Mouse (Mus musculus) kidney, postnatal 0 days (tissue): ENCODE data around the gene Atp5j. TPM values are rescaled to one million over a fixed set of nuclear protein-coding genes. Genes with fewer than 3 reads are reported as not detected.

Source experiments
- ATAC-seq: fragments of 200-750 bp; cut with Nextera tagmentation; replicated peaks from 2 replicates; pipeline ENCODE4 v1.8.0; 2017; ENCODE audit warnings: low read depth, moderate number of reproducible peaks, moderate TSS enrichment, moderate library complexity; ENCODE audit not compliant: low FRiP score
- DNase-seq: peaks from one replicate; pipeline ENCODE4 v3.0.0-alpha.2; 2016; ENCODE audit warnings: low spot score
- H3K27ac ChIP-seq: fragments of 300-500 bp; sonication (generic); 2 replicates; pipeline ENCODE4 v1.5.1; 2014; ENCODE audit warnings: mild to moderate bottlenecking
- H3K27me3 ChIP-seq: fragments of 300-500 bp; sonication (generic); 2 replicates; pipeline ENCODE4 v1.6.1; 2014; ENCODE audit warnings: low read length, mixed read lengths; ENCODE audit not compliant: insufficient read depth
- H3K36me3 ChIP-seq: fragments of 300-500 bp; sonication (generic); 2 replicates; pipeline ENCODE4 v1.6.1; 2014; ENCODE audit warnings: low read length, mixed read lengths; ENCODE audit not compliant: insufficient read depth
- H3K4me1 ChIP-seq: fragments of 300-500 bp; sonication (generic); replicated peaks from 2 replicates; pipeline ENCODE4 v1.6.1; 2014; ENCODE audit warnings: antibody characterized with exemption, low read length, mixed read lengths; ENCODE audit not compliant: insufficient read depth
- H3K4me2 ChIP-seq: fragments of 300-500 bp; sonication (generic); 2 replicates; pipeline ENCODE4 v1.6.1; 2014; ENCODE audit warnings: mild to moderate bottlenecking, low read length, moderate library complexity, mixed read lengths
- H3K4me3 ChIP-seq: fragments of 300-500 bp; sonication (generic); replicated peaks from 2 replicates; pipeline ENCODE4 v1.5.1; 2014; ENCODE audit warnings: low read depth, low read length
- H3K9ac ChIP-seq: fragments of 300-500 bp; sonication (generic); 2 replicates; pipeline ENCODE4 v1.6.1; 2014; ENCODE audit warnings: low read depth, low read length
- H3K9me3 ChIP-seq: fragments of 300-500 bp; sonication (generic); replicated peaks from 2 replicates; pipeline ENCODE4 v1.6.1; 2016; ENCODE audit warnings: low read length, inconsistent platforms, mixed read lengths
- CTCF ChIP-seq: IDR thresholded peaks from 2 replicates; pipeline ENCODE4 v1.5.1; 2016; ENCODE audit warnings: antibody characterized with exemption, low read depth, mild to moderate bottlenecking, moderate library complexity
- WGBS: fragments of 180-500 bp; shearing (Covaris S2); extraction: QIAGEN DNeasy Blood & Tissue Kit; methylation state at CpG from one replicate; pipeline ENCODE4 v1.1.7; 2014; 5-methylcytosine and 5-hydroxymethylcytosine counted together
- polyA plus RNA-seq: library from polyadenylated mRNA; unstranded; fragments of >200 nt; fragmentation: Nextera tagmentation; extraction: Ambion mirVana; gene quantifications from 2 replicates; pipeline ENCODE4 v1.2.1, GENCODE M21; 2015

Atp5j gene
- polyA plus RNA-seq, 1 experiment from 2014 or later: 1,607 TPM

DNA sequence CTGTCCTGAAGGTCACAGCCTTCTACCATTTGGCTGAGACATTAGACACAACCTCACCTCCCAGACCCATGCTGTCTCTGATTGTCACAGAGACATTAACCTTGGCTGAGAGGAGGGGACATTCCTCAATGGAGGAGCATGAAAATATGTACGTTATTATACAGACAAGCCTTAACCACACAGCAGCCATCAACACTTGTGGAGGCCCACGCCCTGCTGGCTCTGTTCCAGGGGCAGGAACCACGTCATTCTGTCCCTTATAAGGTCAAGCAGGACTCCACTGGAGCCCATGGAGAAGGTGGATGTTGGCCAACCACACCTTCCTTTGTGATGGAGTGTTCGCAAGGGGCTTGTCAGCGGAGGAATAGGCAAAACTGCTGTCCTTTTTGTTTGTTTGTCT lies 55.7 kb downstream of the Atp5j start:
- no peak for DNase-seq
- Histone ChIP-seq H3K36me3 (no peaks in the 10 kb centered on the region), H3K4me3 (no peak overlapping the region), H3K27me3 (no peaks in the 10 kb centered on the region), H3K27ac (no peak overlapping the region), H3K9me3 (no peaks in the 10 kb centered on the region), H3K9ac (no peak overlapping the region), H3K4me1 (no peaks in the 10 kb centered on the region), H3K4me2 (no peak overlapping the region)
- ATAC-seq: no peak
- TF ChIP-seq CTCF: no peak
- WGBS: 78% methylated on average over 5 of the region's 5 CpGs

- DNase-seq: no peak
- 87% methylated on average over 6 of the region's 6 CpGs for WGBS
- no peaks in the 10 kb centered on the region for H3K9me3 ChIP-seq
These were observed 56.4 kb downstream of the Atp5j start for GRCm38 (mm10) chr16:84778861-84779630.

GRCm38 (mm10) chr16:84778431-84778830 lies 57.0 kb downstream of the Atp5j start:
- no peak for TF ChIP-seq CTCF
- WGBS: 85% methylated on average over 6 of the region's 6 CpGs

More at GRCm38 (mm10) chr16:84778861-84779630, 56.4 kb downstream of the Atp5j start:
- Histone ChIP-seq H3K4me1 (0 out of 2 replicates have a peak, but pooled peaks cover under 1% of the 10 kb centered on the region), H3K27ac (no peak overlapping the region), H3K27me3 (no peaks in the 10 kb centered on the region), H3K4me3 (no peak overlapping the region), H3K36me3 (no peaks in the 10 kb centered on the region), H3K4me2 (no peak overlapping the region), H3K9ac (no peak overlapping the region)
- no peak for TF ChIP-seq CTCF
- ATAC-seq: no peak

More at GRCm38 (mm10) chr16:84778431-84778830, 57.0 kb downstream of the Atp5j start:
- Histone ChIP-seq H3K36me3 (no peaks in the 10 kb centered on the region), H3K27ac (no peak overlapping the region), H3K9me3 (no peaks in the 10 kb centered on the region), H3K4me3 (no peak overlapping the region), H3K4me1 (peaks cover 6% of the 10 kb centered on the region; the same call in 1 of the 2 replicates), H3K27me3 (no peaks in the 10 kb centered on the region), H3K4me2 (no peak overlapping the region), H3K9ac (no peak overlapping the region)
- DNase-seq (no peak), ATAC-seq (no peak)

Other genes with a start within 250 kb of the Atp5j start
- gene Mrpl39, start 99.9 kb downstream of the Atp5j start, polyA plus RNA-seq: 45.5 and 46.3 TPM in 2 replicates
- 7.1 and 8.3 TPM in 2 replicates for gene Jam2, start 61.5 kb downstream of the Atp5j start, polyA plus RNA-seq
- 24.6 and 26.2 TPM in 2 replicates for gene Gabpa, start 700 bp downstream of the Atp5j start, polyA plus RNA-seq